Mouse (Mus musculus) liver, adult 2 months (tissue): ENCODE results near the gene Wipf3. TPM values are rescaled to one million over a fixed set of nuclear protein-coding genes. Genes with fewer than 3 reads are reported as not detected.

ENCODE experiments used
- DNase-seq: peaks from one replicate; pipeline ENCODE4 v3.0.0-alpha.2; 2011; ENCODE audit warnings: low read depth, low spot score; ENCODE audit errors: extremely low read depth
- H3K27ac ChIP-seq: fragments of 200-500 bp; replicated peaks from 2 replicates; pipeline ENCODE4 v1.5.1; 2012; ENCODE audit warnings: low read depth, mild to moderate bottlenecking, control low read depth, inconsistent platforms, low read length; ENCODE audit not compliant: insufficient read depth
- H3K27me3 ChIP-seq: fragments of 200-500 bp; 2 replicates; pipeline ENCODE4 v1.6.1; 2012; ENCODE audit warnings: mild to moderate bottlenecking, moderate library complexity, low read length, inconsistent platforms; ENCODE audit not compliant: control insufficient read depth, insufficient read depth
- H3K36me3 ChIP-seq: fragments of 200-500 bp; 2 replicates; pipeline ENCODE4 v1.6.1; 2012; ENCODE audit warnings: low read length, inconsistent platforms; ENCODE audit not compliant: control insufficient read depth, insufficient read depth
- H3K4me1 ChIP-seq: fragments of 200-500 bp; 2 replicates; pipeline ENCODE4 v1.6.1; 2011; ENCODE audit warnings: low read length; ENCODE audit not compliant: control insufficient read depth, insufficient read depth
- H3K4me3 ChIP-seq: fragments of 200-500 bp; 2 replicates; pipeline ENCODE4 v1.5.1; 2011; ENCODE audit warnings: low read depth, mild to moderate bottlenecking, control low read depth, low read length, moderate library complexity; ENCODE audit not compliant: insufficient read depth
- H3K79me2 ChIP-seq: fragments of 200-500 bp; 2 replicates; pipeline ENCODE4 v1.6.1; 2012; ENCODE audit warnings: inconsistent platforms, mild to moderate bottlenecking, low read length, moderate library complexity; ENCODE audit not compliant: control insufficient read depth, insufficient read depth
- H3K9ac ChIP-seq: fragments of 200-500 bp; 2 replicates; pipeline ENCODE4 v1.6.1; 2012; ENCODE audit warnings: low read depth, mild to moderate bottlenecking, control low read depth, inconsistent platforms, low read length
- CTCF ChIP-seq: fragments of 200-500 bp; IDR thresholded peaks from 2 replicates; pipeline ENCODE4 v1.5.1; 2011; ENCODE audit warnings: low read depth, low read length, control low read depth
- POLR2A ChIP-seq: fragments of 200-500 bp; IDR thresholded peaks from 2 replicates; pipeline ENCODE4 v1.6.1; 2011; ENCODE audit warnings: low read length, control low read depth; ENCODE audit not compliant: insufficient read depth; ENCODE audit errors: extremely low read depth
- WGBS: fragments of 180-500 bp; shearing (Covaris S2); methylation state at CpG from one replicate; pipeline ENCODE4 v1.1.7; 2018; 5-methylcytosine and 5-hydroxymethylcytosine counted together
- polyA plus RNA-seq: library from polyadenylated mRNA; depleted of rRNA; stranded (reverse); fragments of >200 nt; gene quantifications from 2 replicates; pipeline ENCODE4 v1.2.3, GENCODE M21; 2012
- total RNA-seq: library from RNA; depleted of rRNA; stranded (reverse); fragments of >200 nt; gene quantifications from 2 replicates; pipeline ENCODE4 v1.2.3, GENCODE M21; 2014

Gene Wipf3
- total and polyA plus RNA-seq, 2 experiments, result 2.0 to 6.4 TPM

- Histone ChIP-seq H3K36me3 (no peaks in the 10 kb centered on the region), H3K27ac (no peak overlapping the region), H3K79me2 (no peaks in the 10 kb centered on the region), H3K4me1 (no peaks in the 10 kb centered on the region), H3K4me3 (no peak overlapping the region), H3K27me3 (no peaks in the 10 kb centered on the region), H3K9ac (no peak overlapping the region)
- DNase-seq, result no peak
- TF ChIP-seq CTCF, result no peak
- TF ChIP-seq POLR2A, result no peak
- whole genome bisulfite sequencing, result 96% methylated on average over 2 of the region's 2 CpGs
Observed at GRCm38 (mm10) chr6:54401503-54401902, 27.9 kb upstream of the Wipf3 start.

DNA sequence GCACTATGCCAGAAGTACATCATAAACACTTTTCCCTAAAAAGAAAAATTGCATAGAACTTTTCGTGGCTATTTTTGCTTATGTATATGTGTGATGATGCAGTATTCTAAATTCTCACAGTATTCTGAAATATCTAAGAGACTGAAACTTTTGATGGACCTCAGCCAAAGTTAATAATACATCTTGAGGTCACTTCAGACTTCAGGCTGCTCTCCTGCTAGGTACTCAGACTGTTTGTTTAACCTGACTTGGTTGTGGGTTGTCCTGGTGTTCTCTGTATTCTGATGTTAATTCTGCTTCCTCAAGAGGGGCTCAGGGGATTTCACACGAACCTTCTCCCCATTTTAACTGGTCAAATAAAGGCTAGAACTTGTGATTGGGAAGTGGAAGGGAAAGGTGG is 24.5 kb upstream of the Wipf3 start:
- no peaks in the 10 kb centered on the region for H3K36me3 ChIP-seq

DNA sequence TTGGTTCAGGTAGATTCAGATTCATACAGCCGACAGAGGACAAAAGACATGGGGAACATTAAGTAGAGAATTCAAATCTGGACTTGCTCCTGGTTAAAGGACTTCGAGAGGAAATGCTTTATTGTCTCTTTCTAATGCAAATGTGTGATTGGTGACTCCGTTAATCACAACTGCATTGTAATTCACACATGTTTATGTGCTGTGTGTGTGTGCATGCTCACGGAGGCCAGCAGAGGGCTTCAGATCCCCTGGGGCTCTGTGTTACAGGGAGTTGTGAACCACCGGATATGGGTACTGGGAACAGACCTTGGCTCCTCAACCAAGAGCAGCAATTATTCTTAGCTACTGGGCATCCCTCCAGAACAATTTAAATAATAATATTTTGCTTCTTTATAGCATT is 23.3 kb upstream of the Wipf3 start:
- 97% methylated on average over 5 of the region's 5 CpGs for WGBS

More for the DNA sequence above, 24.5 kb upstream of the Wipf3 start:
- H3K9ac ChIP-seq, result no peak overlapping the region
- TF ChIP-seq CTCF (no peak), POLR2A (no peak)
- H3K4me1 ChIP-seq, result peaks cover 7% of the 10 kb centered on the region
- H3K27me3 ChIP-seq, result no peaks in the 10 kb centered on the region
- H3K79me2 ChIP-seq, result no peaks in the 10 kb centered on the region
- WGBS, result 72% methylated on average over 2 of the region's 2 CpGs
- H3K27ac ChIP-seq, result no peak overlapping the region
- DNase-seq, result no peak
- no peak overlapping the region for H3K4me3 ChIP-seq

GRCm38 (mm10) chr6:54409271-54409670 is 20.1 kb upstream of the Wipf3 start:
- no peak for TF ChIP-seq CTCF
- TF ChIP-seq POLR2A, result no peak
- H3K27ac ChIP-seq, result peak overlapping the region; percentile 46; the same call in 1 of the 2 replicates
- 13% methylated on average over 6 of the region's 6 CpGs for WGBS
- no peaks in the 10 kb centered on the region for H3K27me3 ChIP-seq
- H3K36me3 ChIP-seq, result no peaks in the 10 kb centered on the region
- DNase-seq, result peak; percentile 89
- H3K79me2 ChIP-seq, result no peaks in the 10 kb centered on the region
- H3K4me3 ChIP-seq, result no peak overlapping the region
- no peak overlapping the region; the same call in 1 of the 2 replicates for H3K9ac ChIP-seq
- peaks cover 12% of the 10 kb centered on the region for H3K4me1 ChIP-seq

More for the DNA sequence above, 23.3 kb upstream of the Wipf3 start:
- Histone ChIP-seq H3K27me3 (no peaks in the 10 kb centered on the region), H3K4me3 (no peak overlapping the region), H3K9ac (no peak overlapping the region), H3K27ac (no peak overlapping the region), H3K4me1 (peaks cover 12% of the 10 kb centered on the region), H3K79me2 (no peaks in the 10 kb centered on the region), H3K36me3 (no peaks in the 10 kb centered on the region)
- TF ChIP-seq POLR2A (no peak), CTCF (no peak)
- no peak for DNase-seq

GRCm38 (mm10) chr6:54410451-54410850 is 19.0 kb upstream of the Wipf3 start:
- Histone ChIP-seq H3K36me3 (no peaks in the 10 kb centered on the region), H3K27ac (no peak overlapping the region), H3K79me2 (no peaks in the 10 kb centered on the region), H3K9ac (no peak overlapping the region), H3K4me3 (no peak overlapping the region), H3K4me1 (peaks cover 12% of the 10 kb centered on the region), H3K27me3 (no peaks in the 10 kb centered on the region)
- 13% methylated on average over 4 of the region's 4 CpGs for WGBS
- TF ChIP-seq CTCF (no peak), POLR2A (no peak)
- peak; percentile 95 for DNase-seq

DNA sequence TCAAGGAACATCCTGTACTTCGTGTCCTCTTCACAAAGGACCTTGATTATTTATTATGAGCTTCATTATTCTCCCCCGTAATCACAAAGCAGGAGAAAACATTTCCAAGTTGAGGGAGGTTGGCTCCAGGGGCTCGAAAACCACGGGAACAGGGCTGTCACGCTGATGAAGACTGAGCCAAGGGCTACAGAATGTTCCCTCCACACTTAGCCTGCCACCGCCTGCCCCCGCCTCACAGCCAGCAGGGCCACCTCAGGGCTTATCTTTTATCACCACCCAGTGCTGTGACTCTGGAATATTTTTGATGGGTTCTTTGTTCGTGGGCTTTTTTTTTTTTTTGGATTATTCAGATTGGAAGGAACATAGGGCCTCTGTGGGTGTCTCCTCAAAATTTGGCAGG is 17.8 kb upstream of the Wipf3 start:
- Histone ChIP-seq H3K36me3 (no peaks in the 10 kb centered on the region), H3K27me3 (no peaks in the 10 kb centered on the region), H3K4me1 (peaks cover 12% of the 10 kb centered on the region), H3K9ac (no peak overlapping the region), H3K79me2 (no peaks in the 10 kb centered on the region), H3K4me3 (no peak overlapping the region), H3K27ac (no peak overlapping the region)
- no peak for DNase-seq
- no peak for TF ChIP-seq CTCF
- no peak for TF ChIP-seq POLR2A
- 77% methylated on average over 8 of the region's 8 CpGs for WGBS
